Mouse (Mus musculus): ENCODE data around the gene Sdk1. TPM values are rescaled to one million over a fixed set of nuclear protein-coding genes. Genes with fewer than 3 reads are reported as not detected.

The Sdk1 gene
- polyA plus RNA-seq, 1 experiment from 2014 or later = 2.7 TPM

DNA sequence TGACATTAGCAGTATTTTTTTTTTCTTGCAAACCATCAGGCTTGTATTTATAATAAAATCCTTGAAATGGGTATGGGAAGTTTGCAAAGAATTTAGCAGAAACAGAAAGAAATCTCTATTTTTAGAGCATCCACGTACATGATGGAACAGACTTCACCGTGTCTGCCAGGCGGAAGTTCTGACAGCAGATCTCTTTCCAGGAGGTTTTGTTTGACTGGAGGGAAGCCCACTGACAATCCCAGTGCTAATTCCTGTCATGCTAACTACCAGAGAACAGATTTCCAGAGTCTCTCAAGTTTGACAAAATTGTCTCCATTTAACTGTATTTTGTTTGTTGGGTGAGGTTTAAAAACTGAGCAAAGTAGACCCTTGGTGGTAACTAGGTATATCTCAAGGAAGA is 265.1 kb downstream of the Sdk1 start:
- Histone ChIP-seq H3K4me1 (no peaks in the 10 kb centered on the region), H3K36me3 (no peaks in the 10 kb centered on the region), H3K27me3 (no peaks in the 10 kb centered on the region), H3K4me2 (replicated peaks) (no peak overlapping the region), H3K9me3 (no peaks in the 10 kb centered on the region), H3K4me3 (no peak overlapping the region), H3K9ac (no peak overlapping the region), H3K27ac (no peak overlapping the region)
- 82% methylated on average over 3 of the region's 3 CpGs for WGBS
- no peak for ATAC-seq (ENCODE audit: low FRiP score, low read depth)

DNA sequence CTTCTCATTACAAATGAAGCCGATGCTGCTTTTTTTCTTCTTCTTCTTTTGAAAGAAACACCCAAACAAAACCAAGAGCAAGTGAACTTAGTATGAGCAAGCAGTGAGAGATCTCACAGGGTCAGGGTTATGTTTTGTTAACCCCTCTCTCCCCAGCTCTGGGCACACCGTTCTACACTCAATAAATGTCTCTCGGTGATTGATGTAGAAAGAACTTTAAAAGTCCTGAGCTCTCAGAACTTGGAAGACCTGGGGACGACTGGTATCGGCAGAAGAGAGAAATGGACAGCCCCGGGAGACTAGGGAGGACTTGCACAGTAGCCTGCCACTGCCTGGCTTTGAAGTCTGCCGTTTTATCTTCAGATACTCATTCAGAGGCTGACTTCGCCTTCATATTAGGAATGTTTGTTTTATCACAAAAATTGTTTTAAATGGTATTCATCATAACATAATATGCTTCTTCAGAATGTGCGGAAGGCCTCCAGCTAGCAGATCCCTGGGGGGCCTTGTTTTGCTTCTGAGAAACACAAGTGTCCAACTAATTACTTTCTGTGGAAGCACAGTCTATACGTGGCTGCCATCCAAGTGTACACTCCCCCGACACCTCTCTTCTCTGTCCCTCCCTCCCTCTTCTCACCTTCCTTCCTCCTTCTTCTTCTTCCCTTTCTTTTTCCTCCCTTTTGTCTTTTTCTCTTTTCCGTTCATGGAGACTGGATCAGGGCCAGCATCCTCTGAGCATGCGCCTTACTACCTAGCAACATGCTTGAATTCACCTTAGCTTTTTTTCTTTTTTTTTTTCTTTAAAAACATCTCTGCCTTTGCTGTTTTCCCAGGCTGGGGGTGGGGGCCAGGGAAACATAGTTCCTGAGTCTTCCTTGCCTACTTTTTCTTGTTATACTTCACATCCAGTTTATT is 283.8 kb downstream of the Sdk1 start:
- peak overlapping the region; percentile 14; the same call in 1 of the 2 replicates for H3K4me3 ChIP-seq
- H3K4me2 ChIP-seq (replicated peaks) = peak overlapping the region; percentile 39
- no peaks in the 10 kb centered on the region for H3K36me3 ChIP-seq
- no peaks in the 10 kb centered on the region for H3K27me3 ChIP-seq
- WGBS = 24% methylated on average over 13 of the region's 13 CpGs
- no peaks in the 10 kb centered on the region for H3K9me3 ChIP-seq
- no peak overlapping the region for H3K9ac ChIP-seq
- ATAC-seq (ENCODE audit: low FRiP score, low read depth) = no peak
- peaks cover 16% of the 10 kb centered on the region for H3K4me1 ChIP-seq
- no peak overlapping the region for H3K27ac ChIP-seq

DNA sequence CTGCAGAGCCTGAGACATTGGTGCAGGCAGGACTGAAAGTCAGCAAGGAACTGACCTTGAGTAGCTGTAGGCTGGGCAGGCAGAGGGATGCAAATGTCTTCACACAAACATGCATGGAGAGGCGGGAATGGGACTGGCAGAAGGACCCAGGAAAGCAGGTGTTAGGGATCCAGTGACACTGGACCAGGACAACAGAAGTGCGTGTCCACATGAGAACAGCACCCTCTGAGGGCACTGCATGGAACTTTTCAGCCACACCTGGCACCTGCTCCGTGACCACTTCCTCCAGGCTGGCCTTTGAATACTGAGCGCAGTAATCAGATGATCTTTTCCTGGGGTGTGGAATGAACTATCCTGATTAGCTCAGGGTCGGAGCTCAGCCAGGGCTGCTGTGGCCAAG is 298.9 kb downstream of the Sdk1 start:
- no peak overlapping the region for H3K4me3 ChIP-seq
- no peak overlapping the region for H3K4me2 ChIP-seq (replicated peaks)
- H3K4me1 ChIP-seq = peaks cover 13% of the 10 kb centered on the region
- no peak overlapping the region for H3K27ac ChIP-seq
- no peaks in the 10 kb centered on the region for H3K27me3 ChIP-seq
- no peak for ATAC-seq (ENCODE audit: low FRiP score, low read depth)
- no peak overlapping the region for H3K9ac ChIP-seq
- no peaks in the 10 kb centered on the region for H3K36me3 ChIP-seq
- 54% methylated on average over 5 of the region's 5 CpGs for WGBS
- no peaks in the 10 kb centered on the region for H3K9me3 ChIP-seq

DNA sequence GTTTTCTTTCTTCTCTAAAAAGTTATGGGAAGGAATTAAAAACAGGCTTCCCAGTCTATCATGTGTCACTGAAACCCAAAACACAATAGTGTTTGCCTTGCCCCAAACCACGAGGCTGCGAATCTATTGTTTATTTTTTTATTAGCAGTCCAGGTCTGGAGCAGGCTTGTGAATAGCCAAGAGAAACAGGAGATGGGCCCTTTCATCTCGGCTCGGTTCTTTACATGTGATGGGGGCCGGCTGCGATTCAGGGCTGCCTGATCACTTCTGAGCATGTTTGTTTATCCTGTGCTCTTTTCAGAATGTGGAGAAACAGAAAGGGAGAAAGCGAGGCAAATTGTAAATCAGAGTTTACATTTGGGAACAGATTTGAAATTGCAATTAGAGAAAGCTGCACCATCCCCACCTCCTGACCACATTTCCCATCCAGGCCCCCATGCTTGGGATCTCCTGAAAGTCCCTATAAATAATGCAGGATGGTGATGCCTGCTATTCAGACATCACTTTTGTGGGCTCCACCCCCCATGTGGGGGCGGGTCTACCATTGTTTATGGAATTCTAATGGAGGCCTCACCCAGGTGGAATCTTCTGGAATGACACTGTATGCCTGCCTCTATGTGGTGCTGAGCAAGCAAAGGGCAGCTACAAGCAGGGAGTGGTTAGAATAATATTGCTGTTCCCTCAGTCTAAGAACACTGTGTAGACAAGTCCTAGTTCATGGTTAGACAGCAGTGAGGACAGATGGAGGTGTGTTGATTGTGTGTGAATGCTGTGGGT is 301.8 kb downstream of the Sdk1 start:
- 21% methylated on average over 8 of the region's 8 CpGs for WGBS
- Histone ChIP-seq H3K27me3 (no peaks in the 10 kb centered on the region), H3K36me3 (no peaks in the 10 kb centered on the region), H3K9me3 (no peaks in the 10 kb centered on the region), H3K9ac (no peak overlapping the region), H3K4me2 (replicated peaks) (no peak overlapping the region), H3K27ac (no peak overlapping the region), H3K4me3 (no peak overlapping the region), H3K4me1 (peaks cover 28% of the 10 kb centered on the region)
- no peak for ATAC-seq (ENCODE audit: low FRiP score, low read depth)

DNA sequence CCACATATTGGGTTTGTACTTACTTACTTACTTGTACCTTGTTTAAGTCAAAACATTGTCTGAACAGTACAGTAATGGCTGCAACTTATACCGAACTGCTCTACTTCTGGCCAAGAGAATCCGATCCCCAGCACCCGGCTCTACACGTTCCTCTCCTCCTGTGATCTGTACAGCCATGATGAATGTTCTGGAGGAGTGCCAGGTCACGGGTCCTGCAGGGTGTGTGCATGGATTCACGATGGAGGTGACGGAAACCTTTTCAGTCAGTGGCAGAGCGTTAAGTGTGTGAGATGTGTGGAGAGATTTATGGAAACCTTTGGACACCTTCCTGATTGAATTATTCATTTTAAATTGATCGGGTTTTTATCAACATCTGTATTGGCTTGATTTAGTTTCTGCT is 312.2 kb downstream of the Sdk1 start:
- ATAC-seq (ENCODE audit: low FRiP score, low read depth) = no peak

DNA sequence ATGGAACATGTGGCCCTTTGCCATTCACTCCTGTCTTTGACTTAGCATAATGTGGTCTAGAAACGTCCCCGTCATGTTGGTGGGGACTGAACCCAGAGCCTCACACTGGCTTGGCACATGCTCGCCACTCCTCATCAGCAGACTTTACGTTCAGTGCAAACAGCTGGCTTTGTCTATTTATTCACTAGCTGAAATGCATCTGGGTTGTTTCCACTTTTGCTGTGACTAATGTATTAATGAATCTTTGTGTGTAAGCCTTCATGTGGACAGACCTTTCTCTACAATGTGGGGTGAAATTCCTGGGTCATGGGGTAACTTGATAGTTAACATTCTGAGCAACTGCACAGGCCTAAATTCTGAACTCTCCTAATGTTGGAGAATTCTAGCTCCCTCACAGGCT is 317.4 kb downstream of the Sdk1 start:
- no peak overlapping the region for H3K27ac ChIP-seq
- no peak overlapping the region for H3K9ac ChIP-seq
- H3K4me3 ChIP-seq = no peak overlapping the region
- no peak overlapping the region for H3K4me2 ChIP-seq (replicated peaks)
- peaks cover 23% of the 10 kb centered on the region for H3K4me1 ChIP-seq
- no peaks in the 10 kb centered on the region for H3K36me3 ChIP-seq
- peak; percentile 53; the same call in 1 of the 2 replicates for ATAC-seq (ENCODE audit: low FRiP score, low read depth)
- WGBS = 44% methylated on average over 4 of the region's 4 CpGs
- no peaks in the 10 kb centered on the region for H3K9me3 ChIP-seq
- no peaks in the 10 kb centered on the region for H3K27me3 ChIP-seq

More for the DNA sequence above, 312.2 kb downstream of the Sdk1 start:
- peaks cover 15% of the 10 kb centered on the region for H3K4me1 ChIP-seq
- no peak overlapping the region for H3K27ac ChIP-seq
- no peaks in the 10 kb centered on the region for H3K27me3 ChIP-seq
- no peak overlapping the region for H3K4me3 ChIP-seq
- no peaks in the 10 kb centered on the region for H3K36me3 ChIP-seq
- no peak overlapping the region for H3K9ac ChIP-seq
- H3K4me2 ChIP-seq (replicated peaks) = no peak overlapping the region
- WGBS = 50% methylated on average over 9 of the region's 9 CpGs
- H3K9me3 ChIP-seq = no peaks in the 10 kb centered on the region

DNA sequence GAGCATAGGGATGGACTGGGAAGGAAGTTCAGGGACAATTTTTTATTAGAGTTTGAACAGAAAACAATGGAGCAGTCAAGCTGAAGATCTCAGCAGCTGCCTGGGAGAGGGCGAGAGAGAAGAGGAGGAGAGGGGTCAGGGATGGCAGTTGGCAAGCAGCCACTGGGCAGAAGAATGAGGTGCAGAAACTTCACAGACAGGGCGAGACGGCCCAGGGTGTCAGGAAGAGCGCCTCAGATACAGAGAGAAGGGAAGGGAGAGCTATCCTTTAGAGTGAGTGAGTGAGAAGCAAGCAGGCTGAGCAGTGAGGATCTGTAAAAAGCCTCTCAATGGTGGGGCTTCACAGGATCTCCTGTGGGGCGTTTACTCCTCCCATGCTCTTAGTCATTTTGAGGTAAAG is 319.0 kb downstream of the Sdk1 start:
- H3K27me3 ChIP-seq = no peaks in the 10 kb centered on the region
- H3K4me2 ChIP-seq (replicated peaks) = no peak overlapping the region
- H3K9me3 ChIP-seq = no peaks in the 10 kb centered on the region
- no peak overlapping the region for H3K4me3 ChIP-seq
- H3K9ac ChIP-seq = no peak overlapping the region
- peaks cover 17% of the 10 kb centered on the region for H3K4me1 ChIP-seq
- WGBS = 65% methylated on average over 5 of the region's 5 CpGs
- ATAC-seq (ENCODE audit: low FRiP score, low read depth) = no peak
- H3K36me3 ChIP-seq = no peaks in the 10 kb centered on the region
- no peak overlapping the region for H3K27ac ChIP-seq

DNA sequence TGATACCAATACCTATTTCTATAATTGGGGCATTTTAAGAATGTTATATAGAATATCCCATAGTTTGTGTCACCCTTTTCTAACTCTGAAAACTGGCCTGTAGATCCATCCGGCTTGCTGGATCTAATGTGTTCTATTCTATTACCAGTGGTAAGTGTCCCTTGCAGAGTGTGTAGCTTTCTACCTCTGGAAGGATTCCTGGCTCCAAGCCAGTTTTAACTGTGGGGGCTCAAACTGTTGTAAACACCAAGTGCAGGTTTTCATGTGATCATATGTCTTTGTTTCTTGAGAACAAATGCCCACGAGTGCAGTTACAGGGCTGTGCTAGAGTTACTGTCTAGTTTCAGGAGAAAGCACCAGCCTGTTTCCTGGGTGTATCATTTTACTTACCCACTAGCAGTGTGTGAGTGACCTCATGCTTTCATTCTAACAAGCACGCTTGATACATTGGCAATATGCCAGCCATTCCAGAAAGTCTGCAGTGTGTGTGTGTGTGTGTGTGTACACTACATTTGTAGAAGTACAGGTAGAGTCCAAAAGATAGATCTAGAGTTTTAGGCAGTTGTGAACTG is 320.8 kb downstream of the Sdk1 start:
- no peak overlapping the region for H3K4me2 ChIP-seq (replicated peaks)
- H3K27ac ChIP-seq = no peak overlapping the region
- H3K27me3 ChIP-seq = no peaks in the 10 kb centered on the region
- H3K4me3 ChIP-seq = no peak overlapping the region
- H3K9ac ChIP-seq = no peak overlapping the region
- no peaks in the 10 kb centered on the region for H3K36me3 ChIP-seq
- no peaks in the 10 kb centered on the region for H3K9me3 ChIP-seq
- peaks cover 15% of the 10 kb centered on the region for H3K4me1 ChIP-seq
- ATAC-seq (ENCODE audit: low FRiP score, low read depth) = peak; percentile 80
- 18% methylated on average over 3 of the region's 3 CpGs for WGBS

DNA sequence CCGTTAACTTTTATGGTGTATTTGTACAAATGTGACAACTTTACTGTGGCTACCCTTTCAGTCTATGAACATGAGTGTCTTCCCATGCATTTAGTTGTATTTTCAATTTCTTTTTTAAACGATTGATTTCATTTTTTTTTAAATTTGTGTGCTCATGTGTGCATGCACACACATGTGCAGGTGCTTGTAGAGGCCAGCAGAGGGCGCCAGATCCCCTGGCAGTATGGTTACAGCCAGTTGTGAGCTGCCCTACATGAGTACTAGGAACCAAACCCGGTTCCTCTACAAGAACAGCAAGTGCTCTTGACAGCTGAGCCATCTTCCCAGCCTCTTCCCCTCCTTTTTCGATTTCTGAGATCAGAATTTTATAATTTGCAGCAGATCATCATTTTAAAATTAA is 322.9 kb downstream of the Sdk1 start:
- WGBS = 80% methylated on average over 5 of the region's 5 CpGs

DNA sequence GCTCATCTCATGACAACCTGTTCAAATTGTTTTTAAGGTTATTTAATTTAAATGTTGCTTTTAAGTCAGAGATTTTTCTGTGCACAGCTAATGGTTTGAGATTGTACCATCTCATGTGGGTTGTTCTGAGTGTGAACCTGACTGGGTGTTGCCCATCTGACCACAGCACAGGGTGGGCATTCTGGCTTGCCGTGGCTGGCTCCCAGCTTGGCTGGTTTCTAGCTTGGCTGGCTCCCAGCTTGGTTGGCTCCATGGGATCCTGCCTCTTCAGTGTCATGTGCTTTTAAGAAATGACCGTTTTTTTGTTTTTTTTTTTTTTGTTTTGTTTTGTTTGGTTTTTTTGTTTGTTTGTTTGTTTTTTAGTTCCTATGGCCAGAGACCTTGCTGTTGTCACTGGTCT is 326.8 kb downstream of the Sdk1 start:
- H3K4me2 ChIP-seq (replicated peaks) = no peak overlapping the region
- H3K4me3 ChIP-seq = no peak overlapping the region
- WGBS = 81% methylated on average over 2 of the region's 2 CpGs
- no peak overlapping the region for H3K27ac ChIP-seq
- no peaks in the 10 kb centered on the region for H3K27me3 ChIP-seq
- H3K9me3 ChIP-seq = no peaks in the 10 kb centered on the region
- H3K9ac ChIP-seq = no peak overlapping the region
- no peak for ATAC-seq (ENCODE audit: low FRiP score, low read depth)
- no peaks in the 10 kb centered on the region for H3K36me3 ChIP-seq
- no peaks in the 10 kb centered on the region for H3K4me1 ChIP-seq

More for the DNA sequence above, 322.9 kb downstream of the Sdk1 start:
- Histone ChIP-seq H3K9ac (no peak overlapping the region), H3K4me2 (replicated peaks) (no peak overlapping the region), H3K36me3 (no peaks in the 10 kb centered on the region), H3K27ac (no peak overlapping the region), H3K4me1 (peaks cover 15% of the 10 kb centered on the region), H3K9me3 (no peaks in the 10 kb centered on the region), H3K4me3 (no peak overlapping the region), H3K27me3 (no peaks in the 10 kb centered on the region)
- no peak for ATAC-seq (ENCODE audit: low FRiP score, low read depth)

DNA sequence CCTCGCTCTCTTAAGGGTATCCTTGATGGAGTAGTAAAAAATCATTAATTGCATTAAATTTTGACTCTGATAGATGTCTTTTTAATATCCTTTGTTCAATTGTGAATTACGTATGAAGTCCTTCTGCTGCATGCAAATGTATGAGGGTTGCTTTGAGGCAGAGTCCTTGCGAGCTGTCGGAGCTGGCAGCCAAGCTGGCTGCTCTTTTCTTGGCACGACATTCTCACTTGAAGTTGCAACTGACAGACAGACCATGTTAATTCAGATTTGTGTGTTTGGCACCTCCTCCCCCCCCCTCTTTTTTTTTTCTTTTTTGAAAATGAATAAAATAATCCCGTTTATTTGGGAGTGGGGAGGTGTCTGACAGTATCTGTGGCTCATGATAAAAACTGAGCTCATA is 329.2 kb downstream of the Sdk1 start:
- Histone ChIP-seq H3K9ac (no peak overlapping the region), H3K4me3 (no peak overlapping the region), H3K27ac (no peak overlapping the region), H3K36me3 (no peaks in the 10 kb centered on the region), H3K4me2 (replicated peaks) (no peak overlapping the region), H3K9me3 (no peaks in the 10 kb centered on the region), H3K27me3 (no peaks in the 10 kb centered on the region), H3K4me1 (0 out of 2 replicates have a peak, but pooled peaks cover 5% of the 10 kb centered on the region)
- no peak for ATAC-seq (ENCODE audit: low FRiP score, low read depth)
- WGBS = 82% methylated on average over 6 of the region's 6 CpGs

DNA sequence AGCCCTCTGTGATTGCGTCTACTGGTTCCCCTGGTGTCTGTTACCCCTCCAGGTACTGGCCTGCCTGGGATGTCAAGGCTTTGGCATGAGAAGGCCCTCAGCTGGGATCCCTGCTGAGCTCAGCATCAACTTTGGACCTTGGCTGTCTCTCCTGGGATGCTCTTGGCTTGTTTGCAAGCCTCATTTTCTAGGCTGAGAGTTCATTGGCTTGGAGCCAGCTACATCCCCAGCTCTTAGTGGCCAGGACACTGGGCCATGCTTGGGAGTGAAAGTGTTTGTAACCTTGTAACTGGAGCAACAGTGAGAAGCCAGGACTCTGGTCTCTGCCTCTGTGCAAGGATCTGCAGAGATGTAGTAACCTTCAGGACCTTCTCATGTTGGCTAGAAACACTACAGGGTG is 333.0 kb downstream of the Sdk1 start:
- Histone ChIP-seq H3K4me3 (no peak overlapping the region), H3K4me1 (0 out of 2 replicates have a peak, but pooled peaks cover 5% of the 10 kb centered on the region), H3K9ac (no peak overlapping the region), H3K36me3 (no peaks in the 10 kb centered on the region), H3K27me3 (no peaks in the 10 kb centered on the region), H3K9me3 (no peaks in the 10 kb centered on the region), H3K27ac (no peak overlapping the region), H3K4me2 (replicated peaks) (no peak overlapping the region)
- WGBS = 67% methylated on average over 1 of the region's 1 CpGs
- ATAC-seq (ENCODE audit: low FRiP score, low read depth) = no peak
